Mouse (Mus musculus) embryonic fibroblast, embryonic 13.5 days (primary cell): Measurements from ENCODE around the gene Nprl2. TPM values are rescaled to one million over a fixed set of nuclear protein-coding genes. Genes with fewer than 3 reads are reported as not detected.
"Not testable (repeated sequence)": the region's sequence is repeated elsewhere in the genome, so short reads cannot be mapped to it uniquely, and the experiment has no call there.

Experiments
- H3K27ac ChIP-seq: 2 replicates; pipeline ENCODE4 v1.5.1; 2012; ENCODE audit warnings: low read length, control low read depth, inconsistent platforms; ENCODE audit not compliant: insufficient read depth
- H3K4me1 ChIP-seq: 2 replicates; pipeline ENCODE4 v1.6.1; 2011; ENCODE audit warnings: low read length; ENCODE audit not compliant: control insufficient read depth, insufficient read depth
- H3K4me3 ChIP-seq: 2 replicates; pipeline ENCODE4 v1.5.1; 2011; ENCODE audit warnings: mild to moderate bottlenecking, control low read depth, low read length; ENCODE audit not compliant: insufficient read depth
- CTCF ChIP-seq: IDR thresholded peaks from 2 replicates; pipeline ENCODE4 v1.5.1; 2011; ENCODE audit warnings: mild to moderate bottlenecking, control low read depth, low read length, moderate library complexity, borderline replicate concordance; ENCODE audit not compliant: insufficient read depth
- POLR2A ChIP-seq: IDR thresholded peaks from 2 replicates; pipeline ENCODE4 v1.6.1; 2011; ENCODE audit warnings: low read depth, mild to moderate bottlenecking, control low read depth, low read length, moderate library complexity
- polyA plus RNA-seq: library from polyadenylated mRNA; stranded (reverse); fragments of >200 nt; gene quantifications from 2 replicates; pipeline ENCODE4 v1.2.4, GENCODE M21; 2011; ENCODE audit warnings: low read depth; ENCODE audit not compliant: missing spikeins, insufficient read length

Gene Nprl2
- polyA plus RNA-seq, 1 experiment = 18.9 TPM

DNA sequence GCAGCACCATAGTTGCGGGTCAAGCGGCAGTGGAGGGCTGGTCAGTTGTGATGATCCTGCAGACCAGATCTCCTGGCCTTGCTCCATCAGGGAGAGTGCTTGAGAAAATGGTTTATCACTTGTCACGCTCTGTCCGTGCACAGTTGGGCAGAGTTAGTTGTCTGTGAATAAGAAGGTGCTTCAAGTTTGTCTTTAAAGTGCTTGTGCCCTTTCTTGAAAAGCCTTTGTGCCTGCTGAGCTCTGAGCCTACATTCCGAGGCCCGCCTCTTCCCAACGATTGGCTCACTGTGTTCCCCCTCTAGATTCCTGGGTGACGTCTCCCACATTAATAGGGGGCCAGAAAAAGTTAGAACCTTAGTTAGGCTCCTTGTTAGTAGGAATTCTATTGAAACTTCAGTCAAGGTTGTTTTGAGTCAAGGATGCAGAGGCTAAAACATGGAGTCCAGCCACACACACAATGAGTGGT, 9.9 kb downstream of the Nprl2 start:
- H3K4me1 ChIP-seq = peaks cover 5% of the 10 kb centered on the region; the same call in 1 of the 2 replicates
- H3K4me3 ChIP-seq = peak overlapping the region; percentile 62
- TF ChIP-seq CTCF = no peak
- TF ChIP-seq POLR2A = peak; percentile 72
- peak overlapping the region; percentile 27 for H3K27ac ChIP-seq

DNA sequence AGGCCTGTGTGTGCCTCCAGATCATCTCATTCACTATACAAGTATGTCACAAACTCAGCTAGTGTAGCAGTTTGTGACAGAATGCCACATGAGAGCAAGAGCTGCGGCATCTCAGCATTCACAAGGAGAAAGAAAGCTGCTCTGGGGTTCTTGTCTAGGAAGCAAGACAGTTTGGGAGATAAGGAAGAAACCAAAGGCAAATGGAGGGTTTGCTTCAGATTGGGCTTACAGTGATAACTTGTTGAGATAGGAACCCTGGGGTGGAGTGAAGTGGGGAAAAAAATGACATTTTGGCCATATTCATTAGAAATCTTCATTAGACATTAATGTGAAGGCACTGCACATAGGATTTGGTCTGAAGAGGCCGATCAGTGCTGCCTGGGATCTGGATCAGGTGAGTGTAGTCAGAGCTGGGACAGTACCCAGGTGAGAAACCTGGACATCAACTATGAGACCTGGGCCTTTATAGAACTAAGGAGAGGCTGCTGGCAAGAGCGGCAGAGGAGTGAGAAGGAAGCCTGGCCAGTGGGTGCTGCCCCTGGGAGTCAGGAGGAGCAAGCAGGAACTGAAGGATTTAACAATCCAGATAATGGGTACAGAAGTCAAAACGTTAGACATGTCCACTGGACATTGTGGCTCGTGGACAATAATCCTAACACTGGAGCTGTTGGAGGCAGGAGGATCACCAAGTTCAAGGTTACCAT, 10.8 kb downstream of the Nprl2 start:
- H3K27ac ChIP-seq = no peak overlapping the region
- peaks cover 12% of the 10 kb centered on the region for H3K4me1 ChIP-seq
- TF ChIP-seq CTCF (no peak), POLR2A (no peak)
- H3K4me3 ChIP-seq = peak overlapping the region; percentile 62

GRCm38 (mm10) chr9:107553541-107554318, 11.7 kb downstream of the Nprl2 start:
- TF ChIP-seq POLR2A (no peak), CTCF (no peak)
- Histone ChIP-seq H3K4me3 (peak overlapping the region; percentile 62), H3K4me1 (peaks cover 12% of the 10 kb centered on the region), H3K27ac (peak overlapping the region; percentile 55)

DNA sequence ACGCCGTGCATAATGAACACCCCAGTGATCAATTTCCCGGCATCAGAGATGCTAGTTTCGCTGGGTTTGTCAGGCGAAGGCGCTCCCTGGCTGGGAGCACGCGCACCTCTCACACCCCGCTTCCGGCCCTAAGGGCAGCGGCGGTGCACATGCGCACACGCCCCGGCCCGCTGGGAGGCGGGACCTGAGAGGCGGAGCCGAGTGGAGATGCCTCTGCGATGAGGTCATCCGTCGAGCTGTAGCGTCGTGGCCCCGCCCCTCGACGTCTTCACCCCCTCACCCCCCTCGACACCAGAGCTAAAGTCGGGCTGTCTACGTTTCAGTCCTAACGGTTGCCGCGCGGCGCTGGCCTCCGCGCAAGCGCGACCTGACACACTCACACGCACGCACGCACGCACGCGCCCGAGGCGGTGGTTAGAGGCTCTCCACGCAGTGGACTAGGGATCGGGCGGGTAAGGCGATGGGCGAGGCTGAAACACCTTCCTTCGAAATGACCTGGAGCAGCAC, 12.3 kb downstream of the Nprl2 start:
- peak overlapping the region; percentile 76 for H3K4me3 ChIP-seq
- H3K4me1 ChIP-seq = peaks cover 12% of the 10 kb centered on the region
- TF ChIP-seq POLR2A = peak; percentile 91
- no peak for TF ChIP-seq CTCF
- H3K27ac ChIP-seq = peak overlapping the region; percentile 95

DNA sequence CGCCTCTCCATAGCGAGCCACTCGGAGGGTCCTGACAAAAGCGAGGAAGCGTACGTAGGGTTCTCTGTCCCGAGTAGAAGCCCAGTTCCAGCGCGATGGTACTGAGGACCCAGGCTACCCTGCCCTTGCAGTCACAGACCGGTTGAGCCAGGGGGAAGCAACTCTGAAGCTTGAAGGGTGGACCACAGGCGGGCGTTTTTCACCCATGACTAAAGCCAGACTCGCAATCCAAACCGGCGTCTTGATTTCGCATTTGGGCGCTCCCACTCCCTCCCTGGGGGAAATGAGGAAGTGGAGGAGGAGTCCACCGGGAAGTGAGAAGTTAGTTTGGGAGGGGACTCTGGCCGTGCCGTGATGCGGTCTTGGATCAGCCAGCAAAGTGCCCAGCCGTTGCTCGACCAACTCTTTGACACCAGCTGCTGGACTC, 13.0 kb downstream of the Nprl2 start:
- TF ChIP-seq POLR2A = peak; percentile 71
- no peak for TF ChIP-seq CTCF
- Histone ChIP-seq H3K4me1 (peaks cover 12% of the 10 kb centered on the region), H3K27ac (peak overlapping the region; percentile 95), H3K4me3 (peak overlapping the region; percentile 76)

- peak overlapping the region; percentile 95 for H3K27ac ChIP-seq
- peak overlapping the region; percentile 76 for H3K4me3 ChIP-seq
- TF ChIP-seq POLR2A (no peak), CTCF (no peak)
- peaks cover 12% of the 10 kb centered on the region for H3K4me1 ChIP-seq
Observed at GRCm38 (mm10) chr9:107555701-107556100, 13.7 kb downstream of the Nprl2 start.

DNA sequence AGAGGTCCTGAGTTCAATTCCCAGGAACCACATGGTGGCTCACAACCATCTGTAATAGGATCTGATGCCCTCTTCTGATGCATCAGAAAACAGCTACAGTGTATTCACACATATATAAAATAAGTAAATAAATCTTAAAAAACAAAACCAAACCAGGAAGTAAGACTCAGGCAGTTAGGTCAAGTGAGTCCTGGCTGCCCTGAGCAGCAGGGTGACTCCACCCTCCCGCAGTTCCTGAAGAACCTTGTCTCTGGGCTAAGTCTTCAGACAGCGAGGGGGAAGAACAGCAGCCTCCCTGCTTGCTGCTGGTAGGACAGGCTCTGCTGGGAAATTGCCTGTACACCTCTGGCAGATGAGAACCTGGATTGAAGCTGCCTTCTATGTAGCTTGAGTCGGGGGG, 14.3 kb downstream of the Nprl2 start:
- H3K4me3 ChIP-seq = peak overlapping the region; percentile 76
- H3K27ac ChIP-seq = peak overlapping the region; percentile 7; the same call in 1 of the 2 replicates
- peaks cover 12% of the 10 kb centered on the region; the same call in 1 of the 2 replicates for H3K4me1 ChIP-seq
- TF ChIP-seq CTCF (no peak), POLR2A (no peak)

GRCm38 (mm10) chr9:107563029-107563581, 21.1 kb downstream of the Nprl2 start, which contains the start of gene Tusc2:
Gene Tusc2 (plus strand): TSS chr9:107563255.
- Histone ChIP-seq H3K4me1 (peaks cover 4% of the 10 kb centered on the region; the same call in 1 of the 2 replicates), H3K27ac (no peak within 1 kb of the TSS), H3K4me3 (peak within 1 kb of the TSS; percentile 57)
- TF ChIP-seq CTCF = no peak
- peak; percentile 68 for TF ChIP-seq POLR2A

GRCm38 (mm10) chr9:107565556-107565955, 23.5 kb downstream of the Nprl2 start:
- not testable (repeated sequence) for H3K4me1 ChIP-seq, H3K4me3 ChIP-seq, H3K27ac ChIP-seq
